Mouse (Mus musculus) heart, embryonic 14.5 days (tissue): ENCODE data around the gene Fam161b. TPM values are rescaled to one million over a fixed set of nuclear protein-coding genes. Genes with fewer than 3 reads are reported as not detected.
A peak's percentile ranks its signal among the peaks of the same experiment; 100 is the strongest.

Experiments used
- ATAC-seq: fragments of 200-750 bp; cut with Nextera tagmentation; 2 replicates; pipeline ENCODE4 v1.8.0; 2017; ENCODE audit warnings: low read depth, moderate TSS enrichment; ENCODE audit not compliant: insufficient number of reproducible peaks, insufficient read depth, low FRiP score
- H3K27ac ChIP-seq, 2 experiments: fragments of 200-500 bp in 1 of 2; fragments of 300-500 bp in 1 of 2; sonication (generic) in 1 of 2; replicated peaks in 1 of 2; 2 replicates each; pipeline ENCODE4 v1.5.1; 2012 to 2014; ENCODE audit warnings: low read depth in 2 of 2, low read length in 2 of 2, control low read depth in 1 of 2, mild to moderate bottlenecking in 1 of 2, mixed read lengths in 1 of 2; ENCODE audit not compliant: control insufficient read depth in 1 of 2, insufficient read depth in 1 of 2
- H3K27me3 ChIP-seq: fragments of 300-500 bp; sonication (generic); 2 replicates; pipeline ENCODE4 v1.6.1; 2014; ENCODE audit warnings: mild to moderate bottlenecking, low read length, control low read depth; ENCODE audit not compliant: control insufficient read depth, insufficient read depth
- H3K36me3 ChIP-seq: fragments of 300-500 bp; sonication (generic); 2 replicates; pipeline ENCODE4 v1.6.1; 2014; ENCODE audit warnings: mild to moderate bottlenecking, control low read depth, low read length, mixed read lengths; ENCODE audit not compliant: control insufficient read depth, insufficient read depth
- H3K4me1 ChIP-seq, 2 experiments: fragments of 200-500 bp in 1 of 2; fragments of 300-500 bp in 1 of 2; sonication (generic) in 1 of 2; 2 replicates each; pipeline ENCODE4 v1.6.1; 2012 to 2014; ENCODE audit warnings: low read length in 2 of 2, control low read depth in 1 of 2, mixed read lengths in 1 of 2; ENCODE audit not compliant: control insufficient read depth in 2 of 2, insufficient read depth in 2 of 2
- H3K4me2 ChIP-seq: fragments of 300-500 bp; sonication (generic); 2 replicates; pipeline ENCODE4 v1.6.1; 2014; ENCODE audit warnings: mild to moderate bottlenecking, low read length
- H3K4me3 ChIP-seq, 2 experiments: fragments of 200-500 bp in 1 of 2; fragments of 300-500 bp in 1 of 2; sonication (generic) in 1 of 2; 2 replicates each; pipeline ENCODE4 v1.5.1; 2012 to 2014; ENCODE audit warnings: low read length in 2 of 2, mild to moderate bottlenecking in 2 of 2, control low read depth in 1 of 2, low read depth in 1 of 2, moderate library complexity in 1 of 2; ENCODE audit not compliant: control insufficient read depth in 1 of 2, insufficient read depth in 1 of 2
- H3K9ac ChIP-seq: fragments of 300-500 bp; sonication (generic); 2 replicates; pipeline ENCODE4 v1.6.1; 2014; ENCODE audit warnings: mild to moderate bottlenecking, low read length
- H3K9me3 ChIP-seq: fragments of 300-500 bp; sonication (generic); 2 replicates; pipeline ENCODE4 v1.6.1; 2016; ENCODE audit warnings: low read length, control low read depth; ENCODE audit not compliant: control insufficient read depth
- WGBS: fragments of 180-500 bp; shearing (Covaris S2); extraction: QIAGEN DNeasy Blood & Tissue Kit; methylation state at CpG from one replicate; pipeline ENCODE4 v1.1.7; 2014; 5-methylcytosine and 5-hydroxymethylcytosine counted together
- polyA plus RNA-seq: library from polyadenylated mRNA; unstranded; fragments of >200 nt; fragmentation: Nextera tagmentation; extraction: Ambion mirVana; gene quantifications from 2 replicates; pipeline ENCODE4 v1.2.1, GENCODE M21; 2014

Gene Fam161b
- polyA plus RNA-seq, 1 experiment from 2014 or later, result 5.3 TPM

DNA sequence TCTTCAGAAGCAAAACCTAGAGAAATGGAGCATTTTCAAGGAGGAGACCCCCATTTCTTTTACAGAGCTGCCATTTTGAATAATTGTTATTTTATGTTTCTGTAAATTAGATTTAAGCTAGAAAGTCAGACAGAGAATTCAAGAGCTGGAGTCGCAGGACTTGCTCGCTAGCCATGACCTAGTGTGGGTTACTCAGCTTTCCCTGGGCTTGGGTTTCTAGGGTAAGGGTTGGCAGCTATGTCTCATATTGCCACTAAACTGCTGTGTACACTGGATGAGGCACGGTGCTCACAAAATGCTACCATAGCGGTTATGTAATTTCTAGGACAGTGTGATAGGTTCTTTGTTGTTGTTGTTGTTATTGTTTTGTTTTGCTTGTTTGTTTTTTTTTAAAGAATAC lies 31.0 kb upstream of the Fam161b start:
- no peaks in the 10 kb centered on the region for H3K27me3 ChIP-seq
- 96% methylated on average over 4 of the region's 4 CpGs for WGBS

GRCm38 (mm10) chr12:84390336-84390735 lies 28.7 kb upstream of the Fam161b start:
- peak; percentile 64; the same call in 1 of the 2 replicates for ATAC-seq
- no peak overlapping the region for H3K9ac ChIP-seq
- no peak overlapping the region for H3K4me3 ChIP-seq
- no peak overlapping the region for H3K4me2 ChIP-seq
- WGBS, result 12% methylated on average over 6 of the region's 6 CpGs
- no peaks in the 10 kb centered on the region for H3K9me3 ChIP-seq
- H3K27ac ChIP-seq, result peak overlapping the region; percentile 30 to 48; a peak in 2 of 4 replicates
- H3K4me1 ChIP-seq, result peaks cover 9 to 13% of the 10 kb centered on the region in 2 experiments
- no peaks in the 10 kb centered on the region for H3K27me3 ChIP-seq
- peaks cover 14% of the 10 kb centered on the region; the same call in 1 of the 2 replicates for H3K36me3 ChIP-seq

More for the DNA sequence above, 31.0 kb upstream of the Fam161b start:
- Histone ChIP-seq H3K4me3 (no peak overlapping the region), H3K9ac (no peak overlapping the region), H3K36me3 (peaks cover 26% of the 10 kb centered on the region), H3K27ac (no peak overlapping the region), H3K4me2 (no peak overlapping the region), H3K9me3 (no peaks in the 10 kb centered on the region), H3K4me1 (peaks cover 3 to 10% of the 10 kb centered on the region in 2 experiments; a peak in 3 of 4 replicates)
- ATAC-seq, result no peak

- 63% methylated on average over 14 of the region's 14 CpGs for WGBS
- Histone ChIP-seq H3K4me3 (no peak overlapping the region), H3K36me3 (0 out of 2 replicates have a peak, but pooled peaks cover 11% of the 10 kb centered on the region), H3K9me3 (no peaks in the 10 kb centered on the region), H3K27ac (no peak overlapping the region), H3K4me2 (0 out of 2 replicates have a peak overlapping the region, but pooled peaks have one; percentile 5), H3K27me3 (no peaks in the 10 kb centered on the region), H3K9ac (no peak overlapping the region), H3K4me1 (peaks cover 22 to 28% of the 10 kb centered on the region in 2 experiments)
- ATAC-seq, result no peak
Observed at GRCm38 (mm10) chr12:84388774-84389400, 27.3 kb upstream of the Fam161b start.

GRCm38 (mm10) chr12:84388097-84388496 lies 26.5 kb upstream of the Fam161b start:
- no peaks in the 10 kb centered on the region for H3K27me3 ChIP-seq
- H3K4me2 ChIP-seq, result no peak overlapping the region
- peaks cover 26 to 33% of the 10 kb centered on the region in 2 experiments for H3K4me1 ChIP-seq
- 86% methylated on average over 8 of the region's 8 CpGs for WGBS
- no peaks in the 10 kb centered on the region for H3K9me3 ChIP-seq
- no peak overlapping the region for H3K4me3 ChIP-seq
- H3K27ac ChIP-seq, result no peak overlapping the region
- no peak overlapping the region for H3K9ac ChIP-seq
- ATAC-seq, result no peak
- 0 out of 2 replicates have a peak, but pooled peaks cover 8% of the 10 kb centered on the region for H3K36me3 ChIP-seq

GRCm38 (mm10) chr12:84385408-84385807 lies 23.8 kb upstream of the Fam161b start:
- peak overlapping the region; percentile 87 to 92 for H3K27ac ChIP-seq
- H3K4me2 ChIP-seq, result no peak overlapping the region
- no peak for ATAC-seq
- H3K36me3 ChIP-seq, result 0 out of 2 replicates have a peak, but pooled peaks cover 5% of the 10 kb centered on the region
- no peaks in the 10 kb centered on the region for H3K9me3 ChIP-seq
- no peak overlapping the region for H3K4me3 ChIP-seq
- 83% methylated on average over 4 of the region's 4 CpGs for WGBS
- H3K9ac ChIP-seq, result 0 out of 2 replicates have a peak overlapping the region, but pooled peaks have one; percentile 32
- peaks cover 33 to 37% of the 10 kb centered on the region in 2 experiments for H3K4me1 ChIP-seq
- H3K27me3 ChIP-seq, result no peaks in the 10 kb centered on the region

- H3K4me3 ChIP-seq, result no peak overlapping the region
- H3K9me3 ChIP-seq, result no peaks in the 10 kb centered on the region
- peaks cover 29 to 35% of the 10 kb centered on the region in 2 experiments for H3K4me1 ChIP-seq
- H3K9ac ChIP-seq, result peak overlapping the region; percentile 32; the same call in 1 of the 2 replicates
- peak; percentile 81 for ATAC-seq
- peak overlapping the region; percentile 87 to 92 for H3K27ac ChIP-seq
- WGBS, result 13% methylated on average over 5 of the region's 5 CpGs
- no peaks in the 10 kb centered on the region for H3K27me3 ChIP-seq
- peak overlapping the region; percentile 32; the same call in 1 of the 2 replicates for H3K4me2 ChIP-seq
- peaks cover 10% of the 10 kb centered on the region for H3K36me3 ChIP-seq
Observed at GRCm38 (mm10) chr12:84384644-84385081, 23.0 kb upstream of the Fam161b start.

GRCm38 (mm10) chr12:84382369-84382768 lies 20.7 kb upstream of the Fam161b start:
- WGBS, result 31% methylated on average over 4 of the region's 4 CpGs
- H3K9me3 ChIP-seq, result no peaks in the 10 kb centered on the region
- ATAC-seq, result peak; percentile 72; the same call in 1 of the 2 replicates
- peak overlapping the region; percentile 27 to 44 for H3K4me3 ChIP-seq
- H3K27me3 ChIP-seq, result no peaks in the 10 kb centered on the region
- H3K36me3 ChIP-seq, result peaks cover 31% of the 10 kb centered on the region
- peak overlapping the region; percentile 47 for H3K4me2 ChIP-seq
- H3K9ac ChIP-seq, result peak overlapping the region; percentile 44; the same call in 1 of the 2 replicates
- peaks cover 28 to 35% of the 10 kb centered on the region in 2 experiments for H3K4me1 ChIP-seq
- H3K27ac ChIP-seq, result peak overlapping the region; percentile 77 to 78
